8 mouse cellular contexts compared by ENCODE assay signal in genomic region chr1:18058211-18058971, GRCm38 (mm10).
DNase-seq lines count a peak whose midpoint lies in the region; ATAC-seq lines count a peak whose summit lies in the region.

No protein-coding gene starts in this region.

- WGBS in embryonic facial prominence, embryonic 10.5 days = under 1% methylated on average over 77 of the region's 77 CpGs
- under 1% methylated on average over 76 of the region's 77 CpGs for WGBS in hindbrain, embryonic 16.5 days
- WGBS in liver, embryonic 12.5 days (ENCODE audit: insufficient replicate concordance) = 2% methylated on average over 77 of the region's 77 CpGs

- peak overlapping the region; percentile 72 for H3K4me3 ChIP-seq in embryonic facial prominence, embryonic 10.5 days
- peak overlapping the region; percentile 76 for H3K4me3 ChIP-seq in hindbrain, embryonic 16.5 days (ENCODE audit: low read length)
- peak overlapping the region; percentile 39 for H3K4me3 ChIP-seq in liver, embryonic 12.5 days

- H3K9ac ChIP-seq in hindbrain, embryonic 16.5 days (ENCODE audit: low read depth, low read length) = peak overlapping the region; percentile 89
- no peak overlapping the region for H3K9ac ChIP-seq in liver, embryonic 12.5 days

- peak overlapping the region; percentile 77 for H3K27ac ChIP-seq in embryonic facial prominence, embryonic 10.5 days (replicated peaks)
- H3K27ac ChIP-seq in hindbrain, embryonic 16.5 days (ENCODE audit: low read depth, low read length) = peak overlapping the region; percentile 70
- H3K27ac ChIP-seq in liver, embryonic 12.5 days = no peak overlapping the region

- H3K4me2 ChIP-seq in hindbrain, embryonic 16.5 days (ENCODE audit: low read length) = peak overlapping the region; percentile 92
- peak overlapping the region; percentile 63 for H3K4me2 ChIP-seq in liver, embryonic 12.5 days

- DNase-seq in layer of hippocampus, adult 18-20 months (ENCODE audit: low spot score in 2 of 2) = peak; percentile 15 to 39
- DNase-seq in layer of hippocampus, adult 9-11 months = no peak
- DNase-seq in embryonic facial prominence, embryonic 10.5 days (ENCODE audit: low spot score) = peak; percentile 69
- DNase-seq in right cerebral cortex, postnatal 25 days = peak; percentile 43
- no peak for DNase-seq in adrenal gland, postnatal 4 days (ENCODE audit: low spot score in 2 of 2)
- no peak for DNase-seq in urinary bladder, postnatal 36 days (ENCODE audit: low spot score in 2 of 2)

- H3K27me3 ChIP-seq in embryonic facial prominence, embryonic 10.5 days (replicated peaks; ENCODE audit: low read depth, poor library complexity, severe bottlenecking) = peaks cover 54% of the 10 kb centered on the region
- H3K27me3 ChIP-seq in hindbrain, embryonic 16.5 days (replicated peaks; ENCODE audit: control insufficient read depth, insufficient read depth, low read length) = no peaks in the 10 kb centered on the region; the same call in 1 of the 2 replicates
- peaks cover 40% of the 10 kb centered on the region for H3K27me3 ChIP-seq in liver, embryonic 12.5 days (replicated peaks)

- peak; percentile 87 for ATAC-seq in hindbrain, embryonic 16.5 days
- ATAC-seq in liver, embryonic 12.5 days = no peak

- no peaks in the 10 kb centered on the region for H3K36me3 ChIP-seq in embryonic facial prominence, embryonic 10.5 days (replicated peaks)
- no peaks in the 10 kb centered on the region for H3K36me3 ChIP-seq in hindbrain, embryonic 16.5 days (ENCODE audit: control insufficient read depth, insufficient read depth, low read length)
- no peaks in the 10 kb centered on the region for H3K36me3 ChIP-seq in liver, embryonic 12.5 days

- no peaks in the 10 kb centered on the region for H3K9me3 ChIP-seq in embryonic facial prominence, embryonic 10.5 days
- no peaks in the 10 kb centered on the region for H3K9me3 ChIP-seq in hindbrain, embryonic 16.5 days (ENCODE audit: control insufficient read depth, low read length)
- no peaks in the 10 kb centered on the region for H3K9me3 ChIP-seq in liver, embryonic 12.5 days (replicated peaks)

- H3K4me1 ChIP-seq in embryonic facial prominence, embryonic 10.5 days = peaks cover 15% of the 10 kb centered on the region
- peaks cover 8% of the 10 kb centered on the region for H3K4me1 ChIP-seq in hindbrain, embryonic 16.5 days (ENCODE audit: control insufficient read depth, insufficient read depth, low read depth, low read length)
- no peaks in the 10 kb centered on the region for H3K4me1 ChIP-seq in liver, embryonic 12.5 days

Comparison
In these comparisons a context has a peak if more than half of its experiments do, and no peak if none do; other contexts are left out.
1. DNase-seq: peak in layer of hippocampus, adult 18-20 months (2 of 2), embryonic facial prominence, embryonic 10.5 days (single experiment) and right cerebral cortex, postnatal 25 days (single experiment); none in layer of hippocampus, adult 9-11 months (single experiment), adrenal gland, postnatal 4 days (0 of 2) and urinary bladder, postnatal 36 days (0 of 2).
2. Peak in every context shown above with its lines, with median percentiles within 50 percentile points of each other: H3K4me3 ChIP-seq.